Mouse (Mus musculus): ENCODE results near the gene Cyp27a1. TPM values are rescaled to one million over a fixed set of nuclear protein-coding genes. Genes with fewer than 3 reads are reported as not detected.

Gene Cyp27a1
- total and polyA plus RNA-seq, 2 experiments: 259 to 607 TPM

GRCm38 (mm10) chr1:74713859-74714730 is 721 bp downstream of the Cyp27a1 start:
- Histone ChIP-seq H3K4me3 (ENCODE audit: insufficient read depth, low read depth, low read length) (peak overlapping the region; percentile 85), H3K27me3 (ENCODE audit: control insufficient read depth, insufficient read depth, low read length) (no peaks in the 10 kb centered on the region), H3K27ac (replicated peaks; ENCODE audit: insufficient read depth, low read depth, low read length) (peak overlapping the region; percentile 86), H3K36me3 (ENCODE audit: control insufficient read depth, insufficient read depth, low read length) (0 out of 2 replicates have a peak, but pooled peaks cover 1% of the 10 kb centered on the region), H3K79me2 (ENCODE audit: control insufficient read depth, insufficient read depth, low read length) (peaks cover 18% of the 10 kb centered on the region), H3K9ac (ENCODE audit: low read depth, low read length) (peak overlapping the region; percentile 91), H3K4me1 (ENCODE audit: control insufficient read depth, insufficient read depth, low read length) (peaks cover 17% of the 10 kb centered on the region)
- WGBS: 5% methylated on average over 12 of the region's 12 CpGs
- TF ChIP-seq CTCF (IDR thresholded peaks at IDR 0.05; ENCODE audit: low read depth, low read length): no peak
- TF ChIP-seq POLR2A (IDR thresholded peaks at IDR 0.05; ENCODE audit: extremely low read depth, insufficient read depth, low read length): no peak
- peak; percentile 68 for DNase-seq (ENCODE audit: extremely low read depth, low read depth, low spot score)

- peak overlapping the region; percentile 85 for H3K4me3 ChIP-seq (ENCODE audit: insufficient read depth, low read depth, low read length)
- peaks cover 1% of the 10 kb centered on the region; the same call in 1 of the 2 replicates for H3K36me3 ChIP-seq (ENCODE audit: control insufficient read depth, insufficient read depth, low read length)
- no peaks in the 10 kb centered on the region for H3K27me3 ChIP-seq (ENCODE audit: control insufficient read depth, insufficient read depth, low read length)
- peaks cover 18% of the 10 kb centered on the region for H3K4me1 ChIP-seq (ENCODE audit: control insufficient read depth, insufficient read depth, low read length)
- no peak for DNase-seq (ENCODE audit: extremely low read depth, low read depth, low spot score)
- peaks cover 18% of the 10 kb centered on the region for H3K79me2 ChIP-seq (ENCODE audit: control insufficient read depth, insufficient read depth, low read length)
- no peak for TF ChIP-seq POLR2A (IDR thresholded peaks at IDR 0.05; ENCODE audit: extremely low read depth, insufficient read depth, low read length)
- no peak for TF ChIP-seq CTCF (IDR thresholded peaks at IDR 0.05; ENCODE audit: low read depth, low read length)
- WGBS: 4% methylated on average over 2 of the region's 2 CpGs
- peak overlapping the region; percentile 86 for H3K27ac ChIP-seq (replicated peaks; ENCODE audit: insufficient read depth, low read depth, low read length)
- H3K9ac ChIP-seq (ENCODE audit: low read depth, low read length): peak overlapping the region; percentile 91
Measured at GRCm38 (mm10) chr1:74714967-74715366, 1.6 kb downstream of the Cyp27a1 start.

GRCm38 (mm10) chr1:74715468-74715867 is 2.1 kb downstream of the Cyp27a1 start:
- peaks cover 18% of the 10 kb centered on the region for H3K79me2 ChIP-seq (ENCODE audit: control insufficient read depth, insufficient read depth, low read length)
- H3K27me3 ChIP-seq (ENCODE audit: control insufficient read depth, insufficient read depth, low read length): no peaks in the 10 kb centered on the region
- 41% methylated on average over 5 of the region's 5 CpGs for WGBS
- H3K4me3 ChIP-seq (ENCODE audit: insufficient read depth, low read depth, low read length): peak overlapping the region; percentile 85
- DNase-seq (ENCODE audit: extremely low read depth, low read depth, low spot score): no peak
- TF ChIP-seq CTCF (IDR thresholded peaks at IDR 0.05; ENCODE audit: low read depth, low read length): no peak
- TF ChIP-seq POLR2A (IDR thresholded peaks at IDR 0.05; ENCODE audit: extremely low read depth, insufficient read depth, low read length): no peak
- peak overlapping the region; percentile 50 for H3K9ac ChIP-seq (ENCODE audit: low read depth, low read length)
- H3K36me3 ChIP-seq (ENCODE audit: control insufficient read depth, insufficient read depth, low read length): peaks cover 1% of the 10 kb centered on the region; the same call in 1 of the 2 replicates
- peaks cover 18% of the 10 kb centered on the region for H3K4me1 ChIP-seq (ENCODE audit: control insufficient read depth, insufficient read depth, low read length)
- H3K27ac ChIP-seq (replicated peaks; ENCODE audit: insufficient read depth, low read depth, low read length): peak overlapping the region; percentile 59

GRCm38 (mm10) chr1:74715886-74716285 is 2.5 kb downstream of the Cyp27a1 start:
- H3K4me1 ChIP-seq (ENCODE audit: control insufficient read depth, insufficient read depth, low read length): peaks cover 20% of the 10 kb centered on the region
- WGBS: 72% methylated on average over 6 of the region's 6 CpGs

GRCm38 (mm10) chr1:74718113-74718512 is 4.7 kb downstream of the Cyp27a1 start:
- WGBS: 53% methylated on average over 8 of the region's 8 CpGs
- Histone ChIP-seq H3K79me2 (ENCODE audit: control insufficient read depth, insufficient read depth, low read length) (peaks cover 28% of the 10 kb centered on the region), H3K27ac (replicated peaks; ENCODE audit: insufficient read depth, low read depth, low read length) (peak overlapping the region; percentile 90), H3K4me3 (ENCODE audit: insufficient read depth, low read depth, low read length) (no peak overlapping the region), H3K9ac (ENCODE audit: low read depth, low read length) (peak overlapping the region; percentile 1), H3K4me1 (ENCODE audit: control insufficient read depth, insufficient read depth, low read length) (peaks cover 36% of the 10 kb centered on the region), H3K36me3 (ENCODE audit: control insufficient read depth, insufficient read depth, low read length) (peaks cover 5% of the 10 kb centered on the region; the same call in 1 of the 2 replicates), H3K27me3 (ENCODE audit: control insufficient read depth, insufficient read depth, low read length) (no peaks in the 10 kb centered on the region)
- TF ChIP-seq CTCF (IDR thresholded peaks at IDR 0.05; ENCODE audit: low read depth, low read length): no peak
- TF ChIP-seq POLR2A (IDR thresholded peaks at IDR 0.05; ENCODE audit: extremely low read depth, insufficient read depth, low read length): no peak
- peak; percentile 56 for DNase-seq (ENCODE audit: extremely low read depth, low read depth, low spot score)

More at GRCm38 (mm10) chr1:74715886-74716285, 2.5 kb downstream of the Cyp27a1 start:
- Histone ChIP-seq H3K27ac (replicated peaks; ENCODE audit: insufficient read depth, low read depth, low read length) (peak overlapping the region; percentile 59), H3K27me3 (ENCODE audit: control insufficient read depth, insufficient read depth, low read length) (no peaks in the 10 kb centered on the region), H3K79me2 (ENCODE audit: control insufficient read depth, insufficient read depth, low read length) (peaks cover 18% of the 10 kb centered on the region), H3K4me3 (ENCODE audit: insufficient read depth, low read depth, low read length) (peak overlapping the region; percentile 85), H3K36me3 (ENCODE audit: control insufficient read depth, insufficient read depth, low read length) (peaks cover 1% of the 10 kb centered on the region; the same call in 1 of the 2 replicates), H3K9ac (ENCODE audit: low read depth, low read length) (peak overlapping the region; percentile 50)
- TF ChIP-seq POLR2A (IDR thresholded peaks at IDR 0.05; ENCODE audit: extremely low read depth, insufficient read depth, low read length) (no peak), CTCF (IDR thresholded peaks at IDR 0.05; ENCODE audit: low read depth, low read length) (no peak)
- DNase-seq (ENCODE audit: extremely low read depth, low read depth, low spot score): peak; percentile 75
